Mouse (Mus musculus) olfactory bulb, adult 2 months (tissue): ENCODE data around the gene Olfr1276.

Experiments used
- CTCF ChIP-seq: fragments of 200-500 bp; IDR thresholded peaks from 2 replicates; pipeline ENCODE4 v1.5.1; 2012; ENCODE audit warnings: low read depth, mild to moderate bottlenecking, low read length, moderate library complexity; ENCODE audit not compliant: insufficient read depth
- POLR2A ChIP-seq: fragments of 200-500 bp; IDR thresholded peaks from 2 replicates; pipeline ENCODE4 v1.6.1; 2012; ENCODE audit warnings: mild to moderate bottlenecking, low read depth, low read length, moderate library complexity; ENCODE audit not compliant: insufficient read depth

DNA sequence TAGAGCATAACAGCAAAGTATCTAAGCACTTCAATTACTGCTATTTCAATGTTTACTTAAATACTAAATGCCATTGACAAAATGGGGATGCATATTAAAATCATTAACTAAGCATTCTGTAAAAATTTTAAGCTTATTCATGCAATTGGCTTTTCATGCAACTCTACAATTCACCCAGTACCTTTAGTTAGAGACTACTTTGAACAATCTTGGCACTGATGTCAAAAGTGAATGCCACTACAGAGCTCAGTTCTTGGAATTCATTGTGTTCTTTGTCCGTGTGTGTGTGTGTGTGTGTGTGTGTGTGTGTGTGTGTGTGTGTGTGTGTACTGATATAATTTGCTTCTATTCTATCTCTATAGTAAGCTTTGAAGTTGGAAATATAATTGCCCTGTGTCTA is 19.1 kb upstream of the Olfr1276 start, which contains the start of gene Olfr1275:
- TF ChIP-seq CTCF: no peak
- TF ChIP-seq POLR2A: no peak
